Mouse (Mus musculus) myocyte (in vitro differentiated cells): ENCODE measurements around the gene Fuz. TPM values are rescaled to one million over a fixed set of nuclear protein-coding genes. Genes with fewer than 3 reads are reported as not detected.
A peak's percentile ranks its signal among the peaks of the same experiment; 100 is the strongest.

Experiments
- H3K27me3 ChIP-seq: one replicate; pipeline ENCODE4 v1.6.1; 2011; ENCODE audit not compliant: control insufficient read depth, insufficient read depth, insufficient read length
- H3K36me3 ChIP-seq: one replicate; pipeline ENCODE4 v1.6.1; 2011; ENCODE audit not compliant: control insufficient read depth, insufficient read depth
- H3K4me2 ChIP-seq: one replicate; pipeline ENCODE4 v1.6.1; 2011; ENCODE audit warnings: low read depth, control low read depth
- H3K4me3 ChIP-seq: one replicate; pipeline ENCODE4 v1.5.1; 2011; ENCODE audit warnings: mild to moderate bottlenecking, control low read depth, moderate library complexity
- H3K79me2 ChIP-seq: one replicate; pipeline ENCODE4 v1.6.1; 2011; ENCODE audit not compliant: control insufficient read depth, insufficient read depth
- H3ac ChIP-seq: one replicate; pipeline ENCODE4 v1.6.1; 2011; ENCODE audit not compliant: control insufficient read depth, insufficient read length
- CEBPB ChIP-seq: IDR thresholded peaks from 2 replicates; pipeline ENCODE4 v1.6.1; 2011; ENCODE audit warnings: mild to moderate bottlenecking, moderate library complexity; ENCODE audit not compliant: poor library complexity, insufficient read depth, severe bottlenecking
- E2F4 ChIP-seq: IDR thresholded peaks from one replicate; pipeline ENCODE4 v1.6.1; 2011; ENCODE audit warnings: mild to moderate bottlenecking, control low read depth, moderate library complexity; ENCODE audit not compliant: insufficient read depth
- MAX ChIP-seq: IDR thresholded peaks from one replicate; pipeline ENCODE4 v1.6.1; 2011; ENCODE audit warnings: low read depth, mild to moderate bottlenecking, control low read depth
- MYOD1 ChIP-seq, 3 experiments: IDR thresholded peaks; one replicate each; pipeline ENCODE4 v1.6.1; 2011; ENCODE audit warnings: control low read depth in 2 of 3, low read depth in 2 of 3, mild to moderate bottlenecking in 2 of 3, moderate library complexity in 1 of 3; ENCODE audit not compliant: insufficient read length in 2 of 3, control insufficient read depth in 1 of 3
- MYOG ChIP-seq, 3 experiments: IDR thresholded peaks; one replicate each; pipeline ENCODE4 v1.6.1; 2011; ENCODE audit warnings: control low read depth in 2 of 3, low read depth in 2 of 3, mild to moderate bottlenecking in 2 of 3; ENCODE audit not compliant: insufficient read length in 2 of 3, control insufficient read depth in 1 of 3, insufficient read depth in 1 of 3
- POLR2A ChIP-seq: IDR thresholded peaks from one replicate; pipeline ENCODE4 v1.6.1; 2011; ENCODE audit warnings: low read depth, mild to moderate bottlenecking, control low read depth, moderate library complexity; ENCODE audit not compliant: insufficient read length
- POLR2AphosphoS2 ChIP-seq: IDR thresholded peaks from one replicate; pipeline ENCODE4 v1.6.1; 2011; ENCODE audit warnings: low read depth, control low read depth; ENCODE audit not compliant: insufficient read length
- REST ChIP-seq: IDR thresholded peaks from one replicate; pipeline ENCODE4 v1.6.1; 2011; ENCODE audit warnings: mild to moderate bottlenecking, control low read depth, moderate library complexity; ENCODE audit not compliant: insufficient read depth, insufficient read length
- SRF ChIP-seq: IDR thresholded peaks from one replicate; pipeline ENCODE4 v1.6.1; 2011; ENCODE audit warnings: low read depth; ENCODE audit not compliant: control insufficient read depth, insufficient read length
- TCF12 ChIP-seq: IDR thresholded peaks from one replicate; pipeline ENCODE4 v1.6.1; 2011; ENCODE audit warnings: mild to moderate bottlenecking, control low read depth; ENCODE audit not compliant: poor library complexity, insufficient read depth, severe bottlenecking
- TCF3 ChIP-seq: IDR thresholded peaks from one replicate; pipeline ENCODE4 v1.6.1; 2011; ENCODE audit warnings: low read depth, control low read depth; ENCODE audit not compliant: insufficient read length
- USF1 ChIP-seq: IDR thresholded peaks from one replicate; pipeline ENCODE4 v1.6.1; 2011; ENCODE audit warnings: low read depth, mild to moderate bottlenecking, control low read depth, moderate library complexity
- polyA plus RNA-seq: library from polyadenylated mRNA; unstranded; fragments of >200 nt; fragmentation: generic; extraction: Trizol; gene quantifications from one replicate; pipeline ENCODE4 v1.2.1, GENCODE M21; 2012; ENCODE audit warnings: missing spikeins

Fuz gene
- polyA plus RNA-seq, 1 experiment = 11.6 TPM

- peaks cover 5% of the 10 kb centered on the region for H3K36me3 ChIP-seq
- no peaks in the 10 kb centered on the region for H3K27me3 ChIP-seq
- H3ac ChIP-seq = peak within 1 kb of the TSS; percentile 53
- peaks cover 8% of the 10 kb centered on the region for H3K79me2 ChIP-seq
- no peak for TF ChIP-seq REST
- TF ChIP-seq POLR2A = peak; percentile 65
- peak; percentile 74 for TF ChIP-seq POLR2AphosphoS2
- TF ChIP-seq CEBPB = peak; percentile 44; the same call in 1 of the 2 replicates
- TF ChIP-seq E2F4 = no peak
- no peak for TF ChIP-seq MAX
- TF ChIP-seq MYOG (IDR thresholded peaks at IDR 0.05; ENCODE audit: control insufficient read depth in 1 of 3, insufficient read depth in 1 of 3, insufficient read length in 2 of 3, low read depth in 2 of 3) = no peak
- TF ChIP-seq TCF3 = no peak
- TF ChIP-seq SRF = no peak
- no peak for TF ChIP-seq MYOD1 (IDR thresholded peaks at IDR 0.05; ENCODE audit: control insufficient read depth in 1 of 3, insufficient read length in 2 of 3, low read depth in 2 of 3)
- no peak for TF ChIP-seq TCF12
- no peak for TF ChIP-seq USF1
- H3K4me3 ChIP-seq = peak within 1 kb of the TSS; percentile 64
- peak within 1 kb of the TSS; percentile 84 for H3K4me2 ChIP-seq
These were observed 38.8 kb upstream of the Fuz start, which contains the start of gene Pnkp for GRCm38 (mm10) chr7:44857042-44857552. Gene Pnkp, plus strand, starts transcription at chr7:44857139.

- peak overlapping the region; percentile 53 for H3ac ChIP-seq
- TF ChIP-seq POLR2A = peak; percentile 28
- no peak for TF ChIP-seq E2F4
- TF ChIP-seq MYOD1 (IDR thresholded peaks at IDR 0.05; ENCODE audit: control insufficient read depth in 1 of 3, insufficient read length in 2 of 3, low read depth in 2 of 3) = no peak
- no peak for TF ChIP-seq SRF
- H3K27me3 ChIP-seq = no peaks in the 10 kb centered on the region
- peak overlapping the region; percentile 84 for H3K4me2 ChIP-seq
- H3K79me2 ChIP-seq = peaks cover 5% of the 10 kb centered on the region
- peaks cover 5% of the 10 kb centered on the region for H3K36me3 ChIP-seq
- H3K4me3 ChIP-seq = peak overlapping the region; percentile 64
These were observed 38.0 kb upstream of the Fuz start for GRCm38 (mm10) chr7:44857905-44858304.

DNA sequence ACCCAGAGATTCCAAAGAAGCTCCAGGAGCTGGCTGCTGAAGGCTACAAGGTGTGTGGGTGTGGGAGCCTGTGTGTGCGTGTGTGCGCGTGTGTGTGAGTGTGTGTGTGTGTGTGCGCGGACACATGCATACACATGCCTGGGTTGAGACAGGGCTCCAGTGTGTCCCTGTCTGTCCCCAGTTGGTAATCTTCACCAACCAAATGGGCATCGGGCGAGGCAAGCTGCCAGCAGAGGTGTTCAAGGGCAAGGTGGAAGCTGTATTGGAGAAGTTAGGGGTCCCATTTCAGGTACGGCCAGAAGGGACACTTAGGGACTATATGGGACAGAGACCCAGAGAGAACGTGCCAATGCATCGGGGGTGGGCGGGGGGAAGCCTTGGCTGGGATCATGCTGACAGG lies 36.0 kb upstream of the Fuz start:
- no peak overlapping the region for H3K4me2 ChIP-seq
- H3ac ChIP-seq = no peak overlapping the region
- TF ChIP-seq TCF3 = no peak
- TF ChIP-seq MAX = no peak
- no peak for TF ChIP-seq MYOG (IDR thresholded peaks at IDR 0.05; ENCODE audit: control insufficient read depth in 1 of 3, insufficient read depth in 1 of 3, insufficient read length in 2 of 3, low read depth in 2 of 3)
- TF ChIP-seq SRF = no peak
- no peak for TF ChIP-seq CEBPB
- H3K79me2 ChIP-seq = peaks cover 17% of the 10 kb centered on the region
- no peaks in the 10 kb centered on the region for H3K27me3 ChIP-seq
- H3K4me3 ChIP-seq = no peak overlapping the region
- peaks cover 5% of the 10 kb centered on the region for H3K36me3 ChIP-seq

- peaks cover 26% of the 10 kb centered on the region for H3K79me2 ChIP-seq
- no peak overlapping the region for H3K4me2 ChIP-seq
- H3ac ChIP-seq = no peak overlapping the region
- H3K4me3 ChIP-seq = no peak overlapping the region
- H3K36me3 ChIP-seq = peaks cover 5% of the 10 kb centered on the region
- TF ChIP-seq TCF12 = no peak
- peak; percentile 56 for TF ChIP-seq POLR2AphosphoS2
- H3K27me3 ChIP-seq = no peaks in the 10 kb centered on the region
These were observed 35.1 kb upstream of the Fuz start for GRCm38 (mm10) chr7:44860576-44861428.

DNA sequence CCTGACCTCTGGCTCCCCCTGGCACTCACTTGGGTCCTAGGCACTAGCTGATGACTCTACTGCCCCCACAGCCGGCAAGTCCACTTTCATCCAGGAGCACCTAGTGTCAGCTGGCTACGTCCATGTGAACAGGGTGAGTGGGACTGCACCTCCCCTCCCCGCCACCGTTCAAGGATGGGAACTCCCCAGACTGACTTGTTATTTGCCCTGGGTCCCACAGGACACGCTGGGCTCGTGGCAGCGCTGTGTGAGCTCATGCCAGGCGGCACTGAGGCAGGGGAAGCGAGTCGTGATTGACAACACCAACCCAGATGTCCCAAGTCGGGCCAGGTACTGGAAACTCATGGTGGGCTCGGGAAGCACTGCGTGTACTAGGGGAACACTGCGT lies 34.5 kb upstream of the Fuz start:
- TF ChIP-seq MYOD1 (IDR thresholded peaks at IDR 0.05; ENCODE audit: control insufficient read depth in 1 of 3, insufficient read length in 2 of 3, low read depth in 2 of 3) (no peak), TCF12 (no peak), POLR2AphosphoS2 (peak; percentile 22)
- H3ac ChIP-seq = no peak overlapping the region
- H3K36me3 ChIP-seq = peaks cover 5% of the 10 kb centered on the region
- H3K27me3 ChIP-seq = no peaks in the 10 kb centered on the region
- H3K4me2 ChIP-seq = no peak overlapping the region
- no peak overlapping the region for H3K4me3 ChIP-seq
- peaks cover 31% of the 10 kb centered on the region for H3K79me2 ChIP-seq
